Mouse (Mus musculus) layer of hippocampus, postnatal 25 days (tissue): ENCODE data around the gene Gm17571. TPM values are rescaled to one million over a fixed set of nuclear protein-coding genes. Genes with fewer than 3 reads are reported as not detected.

Experiments
- total RNA-seq, 2 experiments: library from RNA; stranded (reverse); gene quantifications; 2 replicates each; pipeline ENCODE4 v1.2.3; 2021

Gm17571 gene
- total RNA-seq, 2 experiments from 2014 or later = not detected

Other genes starting within 250 kb of the Gm17571 start
- 1 to 10 TPM; 8.5 to 9.3 TPM for gene Jrkl, start 200.9 kb downstream of the Gm17571 start, total RNA-seq
- 10 to 100 TPM; 11.0 to 12.2 TPM for gene Ccdc82, start 199.8 kb downstream of the Gm17571 start, total RNA-seq
- 10 to 100 TPM; 20.5 to 22.8 TPM for gene Maml2, start 148.8 kb downstream of the Gm17571 start, total RNA-seq